Mouse (Mus musculus) midbrain, postnatal 0 days (tissue): ENCODE measurements around the gene Atp2a3. TPM values are rescaled to one million over a fixed set of nuclear protein-coding genes. Genes with fewer than 3 reads are reported as not detected.

Experiments used
- ATAC-seq: fragments of 200-750 bp; cut with Nextera tagmentation; 2 replicates; pipeline ENCODE4 v1.8.0; 2017; ENCODE audit warnings: moderate number of reproducible peaks, mild to moderate bottlenecking, moderate TSS enrichment, moderate library complexity; ENCODE audit not compliant: low FRiP score
- DNase-seq: peaks from one replicate; pipeline ENCODE4 v3.0.0-alpha.2; 2015; ENCODE audit warnings: low spot score
- H3K27ac ChIP-seq: fragments of 300-500 bp; sonication (generic); 2 replicates; pipeline ENCODE4 v1.5.1; 2014; ENCODE audit warnings: low read depth, mild to moderate bottlenecking, low read length, mixed read lengths
- H3K27me3 ChIP-seq: fragments of 300-500 bp; sonication (generic); 2 replicates; pipeline ENCODE4 v1.6.1; 2014; ENCODE audit warnings: low read length, control low read depth, mixed read lengths; ENCODE audit not compliant: insufficient read depth
- H3K36me3 ChIP-seq: fragments of 300-500 bp; sonication (generic); 2 replicates; pipeline ENCODE4 v1.6.1; 2014; ENCODE audit warnings: low read length, control low read depth, mixed read lengths; ENCODE audit not compliant: insufficient read depth
- H3K4me1 ChIP-seq: fragments of 300-500 bp; sonication (generic); 2 replicates; pipeline ENCODE4 v1.6.1; 2014; ENCODE audit warnings: mild to moderate bottlenecking, control low read depth, antibody characterized with exemption, low read length, mixed read lengths; ENCODE audit not compliant: insufficient read depth
- H3K4me2 ChIP-seq: fragments of 300-500 bp; sonication (generic); 2 replicates; pipeline ENCODE4 v1.6.1; 2014; ENCODE audit warnings: low read depth, mild to moderate bottlenecking, low read length, mixed read lengths; ENCODE audit not compliant: poor library complexity, severe bottlenecking
- H3K4me3 ChIP-seq: fragments of 300-500 bp; sonication (generic); 2 replicates; pipeline ENCODE4 v1.5.1; 2014; ENCODE audit warnings: low read depth, mild to moderate bottlenecking, low read length, moderate library complexity
- H3K9ac ChIP-seq: fragments of 300-500 bp; sonication (generic); replicated peaks from 2 replicates; pipeline ENCODE4 v1.6.1; 2014; ENCODE audit warnings: mild to moderate bottlenecking, low read length, moderate library complexity, mixed read lengths; ENCODE audit not compliant: poor library complexity, severe bottlenecking
- H3K9me3 ChIP-seq: fragments of 300-500 bp; sonication (generic); 2 replicates; pipeline ENCODE4 v1.6.1; 2016; ENCODE audit warnings: low read length, control low read depth
- CTCF ChIP-seq: IDR thresholded peaks from 2 replicates; pipeline ENCODE4 v1.5.1; 2016; ENCODE audit warnings: antibody characterized with exemption, mild to moderate bottlenecking
- WGBS: fragments of 180-500 bp; shearing (Covaris S2); extraction: QIAGEN DNeasy Blood & Tissue Kit; methylation state at CpG from one replicate; pipeline ENCODE4 v1.1.7; 2014; 5-methylcytosine and 5-hydroxymethylcytosine counted together
- microRNA-seq: library from miRNA; unstranded; fragments of <30 nt; microRNA quantifications from one replicate; pipeline ENCODE4, GENCODE M21; 2016; ENCODE audit warnings: borderline number of aligned reads
- polyA plus RNA-seq: library from polyadenylated mRNA; unstranded; fragments of >200 nt; fragmentation: Nextera tagmentation; extraction: Ambion mirVana; gene quantifications from 2 replicates; pipeline ENCODE4 v1.2.1, GENCODE M21; 2015
- total RNA-seq: library from RNA; depleted of rRNA; stranded (reverse); fragments of >200 nt; gene quantifications from 2 replicates; pipeline ENCODE4 v1.2.3, GENCODE M21; 2014; rRNA removed

The Atp2a3 gene
- total and polyA plus RNA-seq, 2 experiments from 2014 or later, result 2.5 to 2.7 TPM

DNA sequence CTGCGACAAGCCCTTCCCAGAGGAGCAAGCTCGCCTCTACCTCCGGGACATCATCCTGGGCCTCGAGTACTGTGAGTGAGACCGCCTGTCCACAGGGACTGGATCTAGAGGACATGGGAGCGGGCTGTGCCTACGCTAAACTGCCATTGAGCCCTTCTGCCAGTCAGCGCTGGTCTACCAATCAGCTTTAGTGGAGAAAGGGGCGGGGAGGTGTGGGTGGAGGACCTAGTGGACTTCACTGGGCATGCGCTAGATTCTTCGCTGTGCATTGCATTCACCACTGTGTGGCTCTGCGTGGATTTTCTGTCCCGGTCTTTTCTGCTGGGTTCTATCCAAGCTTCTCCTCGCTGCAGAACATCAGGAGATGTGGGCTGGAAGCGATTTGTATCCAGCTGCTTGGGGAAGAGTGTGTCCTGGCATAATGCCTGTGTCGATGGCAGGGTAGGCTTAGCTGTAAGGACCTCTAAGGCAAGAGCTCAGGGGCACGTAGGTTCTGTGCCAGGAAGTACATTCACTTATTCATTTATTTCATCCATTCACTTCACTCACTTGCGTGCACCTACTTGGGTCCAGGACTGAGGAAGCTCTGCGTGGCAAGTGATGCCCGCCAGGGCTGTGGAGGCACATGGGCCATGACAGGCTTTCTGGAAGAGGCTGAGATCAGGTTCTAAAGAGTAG lies 70.0 kb downstream of the Atp2a3 start:
- peak overlapping the region; percentile 48; the same call in 1 of the 2 replicates for H3K9ac ChIP-seq
- ATAC-seq, result peak; percentile 89
- TF ChIP-seq CTCF, result peak; percentile 57
- H3K4me3 ChIP-seq, result peak overlapping the region; percentile 23
- H3K4me1 ChIP-seq, result peaks cover 3% of the 10 kb centered on the region; the same call in 1 of the 2 replicates
- H3K27ac ChIP-seq, result peak overlapping the region; percentile 69
- H3K27me3 ChIP-seq, result no peaks in the 10 kb centered on the region
- DNase-seq, result peak; percentile 97
- WGBS, result 23% methylated on average over 20 of the region's 20 CpGs
- H3K36me3 ChIP-seq, result peaks cover 23% of the 10 kb centered on the region
- no peaks in the 10 kb centered on the region for H3K9me3 ChIP-seq
- H3K4me2 ChIP-seq, result peak overlapping the region; percentile 53

GRCm38 (mm10) chr11:73031536-73031935 lies 70.6 kb downstream of the Atp2a3 start:
- Histone ChIP-seq H3K27ac (peak overlapping the region; percentile 69), H3K9ac (no peak overlapping the region), H3K4me3 (no peak overlapping the region), H3K36me3 (peaks cover 23% of the 10 kb centered on the region), H3K9me3 (no peaks in the 10 kb centered on the region), H3K4me2 (peak overlapping the region; percentile 53), H3K4me1 (peaks cover 3% of the 10 kb centered on the region; the same call in 1 of the 2 replicates), H3K27me3 (no peaks in the 10 kb centered on the region)
- no peak for TF ChIP-seq CTCF
- DNase-seq, result peak; percentile 56
- ATAC-seq, result peak; percentile 9; the same call in 1 of the 2 replicates
- 53% methylated on average over 5 of the region's 5 CpGs for WGBS

GRCm38 (mm10) chr11:73036077-73036476 lies 75.1 kb downstream of the Atp2a3 start:
- 80% methylated on average over 7 of the region's 7 CpGs for WGBS
- Histone ChIP-seq H3K4me3 (no peak overlapping the region), H3K4me1 (peaks cover 3% of the 10 kb centered on the region; the same call in 1 of the 2 replicates), H3K27me3 (no peaks in the 10 kb centered on the region), H3K4me2 (no peak overlapping the region), H3K9ac (no peak overlapping the region), H3K36me3 (peaks cover 46% of the 10 kb centered on the region), H3K9me3 (no peaks in the 10 kb centered on the region), H3K27ac (no peak overlapping the region)
- no peak for DNase-seq
- no peak for ATAC-seq
- TF ChIP-seq CTCF, result no peak

DNA sequence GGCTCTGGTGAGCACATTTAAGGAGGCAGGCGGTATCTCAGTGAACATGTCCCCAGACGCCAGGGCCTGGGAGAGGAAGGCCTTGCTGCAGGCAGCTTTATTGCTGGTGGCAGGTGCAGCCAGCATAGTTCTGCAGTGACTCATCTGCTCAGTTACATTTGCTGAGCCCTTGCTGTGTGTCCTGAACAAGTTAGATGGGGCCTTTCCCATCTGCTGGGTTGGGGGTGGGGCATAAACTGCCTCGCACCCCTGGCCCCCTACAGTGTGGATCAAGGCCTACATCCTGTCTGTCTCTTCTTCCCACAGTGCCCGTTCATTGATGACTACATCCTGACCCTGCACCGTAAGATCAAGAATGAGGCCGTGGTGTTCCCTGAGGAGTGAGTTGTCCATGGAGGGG lies 75.9 kb downstream of the Atp2a3 start:
- WGBS, result 64% methylated on average over 6 of the region's 6 CpGs
- ATAC-seq, result no peak
- no peak overlapping the region for H3K4me3 ChIP-seq
- no peak overlapping the region for H3K9ac ChIP-seq
- no peaks in the 10 kb centered on the region for H3K27me3 ChIP-seq
- no peaks in the 10 kb centered on the region for H3K9me3 ChIP-seq
- TF ChIP-seq CTCF, result no peak
- H3K4me2 ChIP-seq, result no peak overlapping the region
- H3K27ac ChIP-seq, result no peak overlapping the region
- no peaks in the 10 kb centered on the region for H3K4me1 ChIP-seq
- no peak for DNase-seq
- peaks cover 48% of the 10 kb centered on the region for H3K36me3 ChIP-seq

DNA sequence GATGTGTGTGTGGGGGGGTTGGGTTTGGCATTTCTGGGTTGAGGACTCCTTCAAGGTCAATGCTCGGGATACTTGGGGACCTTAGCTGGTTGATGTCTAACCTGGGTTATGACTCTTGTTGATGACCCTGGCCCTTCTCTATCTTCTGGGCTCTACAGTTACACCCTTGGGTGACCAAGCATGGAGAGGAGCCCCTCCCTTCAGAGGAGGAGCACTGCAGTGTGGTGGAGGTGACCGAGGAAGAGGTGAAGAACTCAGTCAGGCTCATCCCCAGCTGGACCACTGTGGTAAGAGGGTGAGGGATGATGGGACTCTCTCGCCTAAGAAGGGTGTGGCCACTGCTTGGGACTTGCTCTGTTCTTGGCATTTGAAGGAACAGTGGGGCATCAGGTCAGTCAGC lies 76.7 kb downstream of the Atp2a3 start:
- Histone ChIP-seq H3K9me3 (no peaks in the 10 kb centered on the region), H3K27ac (no peak overlapping the region), H3K27me3 (no peaks in the 10 kb centered on the region), H3K4me2 (no peak overlapping the region), H3K4me1 (no peaks in the 10 kb centered on the region), H3K4me3 (no peak overlapping the region), H3K9ac (no peak overlapping the region), H3K36me3 (peaks cover 43% of the 10 kb centered on the region)
- no peak for DNase-seq
- ATAC-seq, result no peak
- WGBS, result 87% methylated on average over 3 of the region's 3 CpGs
- TF ChIP-seq CTCF, result no peak

- DNase-seq, result peak; percentile 84
- H3K36me3 ChIP-seq, result peaks cover 36% of the 10 kb centered on the region
- peak; percentile 71; the same call in 1 of the 2 replicates for ATAC-seq
- no peaks in the 10 kb centered on the region for H3K9me3 ChIP-seq
- no peaks in the 10 kb centered on the region for H3K4me1 ChIP-seq
- H3K4me2 ChIP-seq, result no peak overlapping the region
- H3K4me3 ChIP-seq, result no peak overlapping the region
- no peaks in the 10 kb centered on the region for H3K27me3 ChIP-seq
- no peak overlapping the region for H3K27ac ChIP-seq
- WGBS, result 60% methylated on average over 9 of the region's 9 CpGs
- H3K9ac ChIP-seq, result no peak overlapping the region
- peak; percentile 87 for TF ChIP-seq CTCF
Observed at GRCm38 (mm10) chr11:73039102-73039799, 78.3 kb downstream of the Atp2a3 start.

Small RNA genes within 50 kb of the gene (microRNA-seq; reads per million reads assigned to microRNA genes)
- not detected for gene Gm44467

Other genes with a start within 250 kb of the Atp2a3 start
- gene Cyb5d2, start 165.0 kb upstream of the Atp2a3 start, total RNA-seq, result 9.6 and 9.9 TPM in 2 replicates
- gene Cyb5d2, start 165.0 kb upstream of the Atp2a3 start, polyA plus RNA-seq, result 6.8 and 8.1 TPM in 2 replicates
- gene Zzef1, start 164.9 kb upstream of the Atp2a3 start, total RNA-seq, result 39.7 and 41.8 TPM in 2 replicates
- gene Zzef1, start 164.9 kb upstream of the Atp2a3 start, polyA plus RNA-seq, result 9.1 and 10.0 TPM in 2 replicates
- 0.42 and 0.55 TPM in 2 replicates for gene P2rx1, start 37.9 kb downstream of the Atp2a3 start, total RNA-seq
- gene P2rx1, start 37.9 kb downstream of the Atp2a3 start, polyA plus RNA-seq, result 0.16 and 0.39 TPM in 2 replicates
- gene Camkk1, start 57.8 kb downstream of the Atp2a3 start, total RNA-seq, result 26.7 and 28.6 TPM in 2 replicates
- 27.7 and 30.2 TPM in 2 replicates for gene Camkk1, start 57.8 kb downstream of the Atp2a3 start, polyA plus RNA-seq
- gene Ncbp3, start 86.6 kb downstream of the Atp2a3 start, total RNA-seq, result 7.2 and 11.7 TPM in 2 replicates
- 6.1 and 7.9 TPM in 2 replicates for gene Ncbp3, start 86.6 kb downstream of the Atp2a3 start, polyA plus RNA-seq
- 0.05 TPM in 1 of 2 replicates, not detected in the other for gene Itgae, start 129.4 kb downstream of the Atp2a3 start, total RNA-seq
- gene Itgae, start 129.4 kb downstream of the Atp2a3 start, polyA plus RNA-seq, result 0.09 and 0.10 TPM in 2 replicates
- gene Haspin, start 177.1 kb downstream of the Atp2a3 start, total RNA-seq, result 0.60 and 1.4 TPM in 2 replicates
- gene Haspin, start 177.1 kb downstream of the Atp2a3 start, polyA plus RNA-seq, result 0.97 and 1.3 TPM in 2 replicates
- gene P2rx5, start 199.3 kb downstream of the Atp2a3 start, total RNA-seq, result 1.1 TPM in 1 of 2 replicates, not detected in the other
- 0.28 and 0.50 TPM in 2 replicates for gene P2rx5, start 199.3 kb downstream of the Atp2a3 start, polyA plus RNA-seq
- 141 and 143 TPM in 2 replicates for gene Emc6, start 215.9 kb downstream of the Atp2a3 start, total RNA-seq
- 169 and 182 TPM in 2 replicates for gene Emc6, start 215.9 kb downstream of the Atp2a3 start, polyA plus RNA-seq
- 43.8 and 55.6 TPM in 2 replicates for gene Tax1bp3, start 215.9 kb downstream of the Atp2a3 start, total RNA-seq
- gene Tax1bp3, start 215.9 kb downstream of the Atp2a3 start, polyA plus RNA-seq, result 91.0 and 100 TPM in 2 replicates
- 21.5 and 22.9 TPM in 2 replicates for gene Ctns, start 237.9 kb downstream of the Atp2a3 start, total RNA-seq
- gene Ctns, start 237.9 kb downstream of the Atp2a3 start, polyA plus RNA-seq, result 13.0 and 13.3 TPM in 2 replicates
- gene Shpk, start 238.3 kb downstream of the Atp2a3 start, total RNA-seq, result 2.2 and 2.7 TPM in 2 replicates
- gene Shpk, start 238.3 kb downstream of the Atp2a3 start, polyA plus RNA-seq, result 2.2 and 2.3 TPM in 2 replicates